Mouse (Mus musculus): ENCODE measurements around the gene Rgs17. TPM values are rescaled to one million over a fixed set of nuclear protein-coding genes. Genes with fewer than 3 reads are reported as not detected.
A peak's percentile ranks its signal among the peaks of the same experiment; 100 is the strongest.

The Rgs17 gene
- polyA plus RNA-seq, 1 experiment from 2014 or later = 0.88 TPM

- H3K4me3 ChIP-seq (ENCODE audit: low read length) = no peak overlapping the region
- 88% methylated on average over 11 of the region's 11 CpGs for WGBS
- H3K4me1 ChIP-seq (ENCODE audit: control insufficient read depth, insufficient read depth, low read length) = no peaks in the 10 kb centered on the region
- H3K27ac ChIP-seq (ENCODE audit: low read length) = no peak overlapping the region
- H3K36me3 ChIP-seq (ENCODE audit: control insufficient read depth, insufficient read depth) = peaks cover 69% of the 10 kb centered on the region
- H3K4me2 ChIP-seq (ENCODE audit: low read depth, low read length) = no peak overlapping the region
- H3K9me3 ChIP-seq (replicated peaks; ENCODE audit: control insufficient read depth, low read length) = no peaks in the 10 kb centered on the region
- no peak overlapping the region for H3K9ac ChIP-seq (ENCODE audit: low read length)
- no peaks in the 10 kb centered on the region for H3K27me3 ChIP-seq (ENCODE audit: control insufficient read depth, insufficient read depth, low read length)
- ATAC-seq (replicated peaks; ENCODE audit: extremely low read depth, insufficient read depth, low FRiP score) = no peak
Observed at GRCm38 (mm10) chr10:5813724-5814123, 108.5 kb downstream of the Rgs17 start.

DNA sequence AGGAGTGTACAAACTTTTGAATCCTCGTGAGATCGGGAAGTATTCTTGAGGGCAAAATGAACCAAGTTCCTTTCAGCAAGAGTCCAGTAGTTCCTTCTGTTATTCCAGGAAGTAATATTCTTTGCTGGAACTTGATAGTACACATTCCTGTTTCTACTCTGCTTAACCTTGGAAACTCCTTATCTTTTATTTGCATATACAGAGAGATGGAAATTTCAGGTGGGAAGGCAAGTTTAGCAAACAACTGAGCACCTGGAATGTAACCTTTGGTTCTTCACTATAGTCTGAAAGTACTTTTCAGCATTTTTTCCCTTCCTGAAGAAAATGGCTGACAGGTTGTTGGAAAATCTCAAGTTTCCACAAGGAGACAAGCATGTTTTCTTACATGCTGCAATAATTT lies 114.5 kb downstream of the Rgs17 start:
- H3K4me3 ChIP-seq (ENCODE audit: low read length) = no peak overlapping the region
- H3K36me3 ChIP-seq (ENCODE audit: control insufficient read depth, insufficient read depth) = peaks cover 16% of the 10 kb centered on the region
- H3K4me2 ChIP-seq (ENCODE audit: low read depth, low read length) = no peak overlapping the region
- no peaks in the 10 kb centered on the region for H3K9me3 ChIP-seq (replicated peaks; ENCODE audit: control insufficient read depth, low read length)
- no peak for ATAC-seq (replicated peaks; ENCODE audit: extremely low read depth, insufficient read depth, low FRiP score)
- 61% methylated on average over 2 of the region's 2 CpGs for WGBS
- peaks cover 14% of the 10 kb centered on the region for H3K4me1 ChIP-seq (ENCODE audit: control insufficient read depth, insufficient read depth, low read length)
- no peaks in the 10 kb centered on the region for H3K27me3 ChIP-seq (ENCODE audit: control insufficient read depth, insufficient read depth, low read length)
- peak overlapping the region; percentile 10; the same call in 1 of the 2 replicates for H3K27ac ChIP-seq (ENCODE audit: low read length)
- no peak overlapping the region for H3K9ac ChIP-seq (ENCODE audit: low read length)

DNA sequence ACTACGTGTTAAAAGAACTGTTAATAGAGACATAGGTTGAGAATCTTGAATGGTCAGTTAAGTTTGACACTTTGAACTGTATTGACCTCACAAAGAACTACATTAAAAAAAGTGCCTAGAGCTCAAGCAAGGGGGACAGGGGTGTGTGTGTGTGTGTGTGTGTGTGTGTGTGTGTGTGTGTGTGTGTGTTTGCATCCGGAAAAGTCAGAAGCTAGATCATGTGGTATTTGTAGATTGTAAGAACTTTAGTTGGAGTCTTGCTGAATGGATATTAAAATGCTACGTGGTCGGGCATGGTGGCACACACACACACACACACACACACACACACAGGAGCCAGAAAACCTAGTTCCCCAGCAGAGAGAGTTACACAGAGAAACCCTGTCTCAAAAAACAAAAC lies 115.2 kb downstream of the Rgs17 start:
- Histone ChIP-seq H3K9ac (ENCODE audit: low read length) (no peak overlapping the region), H3K4me1 (ENCODE audit: control insufficient read depth, insufficient read depth, low read length) (peaks cover 20% of the 10 kb centered on the region), H3K9me3 (replicated peaks; ENCODE audit: control insufficient read depth, low read length) (no peaks in the 10 kb centered on the region), H3K27ac (ENCODE audit: low read length) (no peak overlapping the region), H3K27me3 (ENCODE audit: control insufficient read depth, insufficient read depth, low read length) (no peaks in the 10 kb centered on the region), H3K4me3 (ENCODE audit: low read length) (no peak overlapping the region), H3K4me2 (ENCODE audit: low read depth, low read length) (no peak overlapping the region), H3K36me3 (ENCODE audit: control insufficient read depth, insufficient read depth) (peaks cover 9% of the 10 kb centered on the region)
- WGBS = 65% methylated on average over 4 of the region's 4 CpGs
- ATAC-seq (replicated peaks; ENCODE audit: extremely low read depth, insufficient read depth, low FRiP score) = no peak

DNA sequence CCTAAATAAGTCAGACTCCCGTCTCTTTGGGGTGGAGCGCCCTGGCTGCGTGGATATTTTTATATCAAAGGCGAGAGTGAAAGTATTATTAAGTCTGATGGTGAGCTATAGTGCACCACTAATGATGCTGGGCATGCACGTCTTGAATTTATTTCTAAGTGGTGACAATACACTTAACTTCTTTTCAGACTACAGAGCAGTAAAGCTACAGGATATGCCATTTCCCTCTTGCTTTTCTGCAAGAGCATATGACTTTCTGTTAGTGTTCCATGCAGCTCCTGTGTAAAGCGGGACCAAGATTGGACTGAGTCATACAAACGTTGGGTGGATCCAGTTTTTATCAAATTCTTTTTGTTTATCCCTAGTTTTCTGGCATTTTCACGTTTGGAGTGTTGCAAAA lies 115.8 kb downstream of the Rgs17 start:
- no peak for ATAC-seq (replicated peaks; ENCODE audit: extremely low read depth, insufficient read depth, low FRiP score)
- WGBS = 11% methylated on average over 8 of the region's 8 CpGs
- H3K4me1 ChIP-seq (ENCODE audit: control insufficient read depth, insufficient read depth, low read length) = peaks cover 20% of the 10 kb centered on the region
- peak overlapping the region; percentile 68 for H3K4me2 ChIP-seq (ENCODE audit: low read depth, low read length)
- H3K9me3 ChIP-seq (replicated peaks; ENCODE audit: control insufficient read depth, low read length) = no peaks in the 10 kb centered on the region
- no peaks in the 10 kb centered on the region for H3K27me3 ChIP-seq (ENCODE audit: control insufficient read depth, insufficient read depth, low read length)
- H3K36me3 ChIP-seq (ENCODE audit: control insufficient read depth, insufficient read depth) = peaks cover 7% of the 10 kb centered on the region
- peak overlapping the region; percentile 83 for H3K4me3 ChIP-seq (ENCODE audit: low read length)
- H3K9ac ChIP-seq (ENCODE audit: low read length) = peak overlapping the region; percentile 67
- peak overlapping the region; percentile 93 for H3K27ac ChIP-seq (ENCODE audit: low read length)

- under 1% methylated on average over 43 of the region's 43 CpGs for WGBS
- peak; percentile 93 for ATAC-seq (replicated peaks; ENCODE audit: extremely low read depth, insufficient read depth, low FRiP score)
- peaks cover 20% of the 10 kb centered on the region for H3K4me1 ChIP-seq (ENCODE audit: control insufficient read depth, insufficient read depth, low read length)
- peaks cover 10% of the 10 kb centered on the region; the same call in 1 of the 2 replicates for H3K36me3 ChIP-seq (ENCODE audit: control insufficient read depth, insufficient read depth)
- no peaks in the 10 kb centered on the region for H3K9me3 ChIP-seq (replicated peaks; ENCODE audit: control insufficient read depth, low read length)
- H3K4me2 ChIP-seq (ENCODE audit: low read depth, low read length) = peak overlapping the region; percentile 68
- H3K27me3 ChIP-seq (ENCODE audit: control insufficient read depth, insufficient read depth, low read length) = no peaks in the 10 kb centered on the region
- H3K27ac ChIP-seq (ENCODE audit: low read length) = peak overlapping the region; percentile 93
- H3K4me3 ChIP-seq (ENCODE audit: low read length) = peak overlapping the region; percentile 83
- H3K9ac ChIP-seq (ENCODE audit: low read length) = peak overlapping the region; percentile 72
Observed at GRCm38 (mm10) chr10:5805731-5806307, 116.4 kb downstream of the Rgs17 start.

- WGBS = under 1% methylated on average over 42 of the region's 42 CpGs
- H3K4me2 ChIP-seq (ENCODE audit: low read depth, low read length) = peak within 1 kb of the TSS; percentile 93
- ATAC-seq (replicated peaks; ENCODE audit: extremely low read depth, insufficient read depth, low FRiP score) = peak; percentile 94
Observed at GRCm38 (mm10) chr10:5805243-5805730, 116.9 kb downstream of the Rgs17 start, which contains the start of gene Fbxo5. Fbxo5 (minus strand) TSS chr10:5805600.

GRCm38 (mm10) chr10:5804691-5805156 lies 117.5 kb downstream of the Rgs17 start:
- Histone ChIP-seq H3K4me2 (ENCODE audit: low read depth, low read length) (peak overlapping the region; percentile 93), H3K9me3 (replicated peaks; ENCODE audit: control insufficient read depth, low read length) (no peaks in the 10 kb centered on the region), H3K4me1 (ENCODE audit: control insufficient read depth, insufficient read depth, low read length) (peaks cover 20% of the 10 kb centered on the region), H3K4me3 (ENCODE audit: low read length) (peak overlapping the region; percentile 83), H3K27me3 (ENCODE audit: control insufficient read depth, insufficient read depth, low read length) (no peaks in the 10 kb centered on the region), H3K9ac (ENCODE audit: low read length) (peak overlapping the region; percentile 80), H3K36me3 (ENCODE audit: control insufficient read depth, insufficient read depth) (peaks cover 20% of the 10 kb centered on the region), H3K27ac (ENCODE audit: low read length) (peak overlapping the region; percentile 76)
- ATAC-seq (replicated peaks; ENCODE audit: extremely low read depth, insufficient read depth, low FRiP score) = no peak; the same call in 1 of the 2 replicates
- 0% methylated on average over 23 of the region's 24 CpGs for WGBS

More at GRCm38 (mm10) chr10:5805243-5805730, 116.9 kb downstream of the Rgs17 start, which contains the start of gene Fbxo5:
- H3K4me1 ChIP-seq (ENCODE audit: control insufficient read depth, insufficient read depth, low read length) = peaks cover 20% of the 10 kb centered on the region
- no peaks in the 10 kb centered on the region for H3K9me3 ChIP-seq (replicated peaks; ENCODE audit: control insufficient read depth, low read length)
- peak within 1 kb of the TSS; percentile 93 for H3K27ac ChIP-seq (ENCODE audit: low read length)
- H3K36me3 ChIP-seq (ENCODE audit: control insufficient read depth, insufficient read depth) = peaks cover 14% of the 10 kb centered on the region
- H3K9ac ChIP-seq (ENCODE audit: low read length) = peak within 1 kb of the TSS; percentile 80
- no peaks in the 10 kb centered on the region for H3K27me3 ChIP-seq (ENCODE audit: control insufficient read depth, insufficient read depth, low read length)
- H3K4me3 ChIP-seq (ENCODE audit: low read length) = peak within 1 kb of the TSS; percentile 83

DNA sequence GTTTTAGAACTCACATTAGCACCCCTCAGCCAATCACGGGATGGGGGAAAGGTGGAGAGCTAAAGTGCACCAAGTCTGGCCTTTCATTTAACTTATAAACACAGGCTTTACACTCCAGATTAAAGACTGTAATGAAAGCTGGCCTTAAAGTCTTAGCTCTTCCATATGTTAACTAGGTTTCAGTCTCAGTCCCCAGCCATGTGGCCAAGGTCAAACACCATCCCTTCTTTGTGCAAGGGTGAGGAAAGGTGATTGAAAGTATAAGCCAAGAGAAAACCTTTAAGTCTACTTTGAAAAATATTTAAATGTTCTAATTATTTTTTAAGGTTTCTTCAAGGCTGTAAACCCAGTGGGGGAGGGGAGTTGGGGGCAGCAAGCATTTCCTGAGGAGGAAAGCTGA lies 118.5 kb downstream of the Rgs17 start:
- 0% methylated on average over 1 of the region's 1 CpGs for WGBS

GRCm38 (mm10) chr10:5802866-5803265 lies 119.3 kb downstream of the Rgs17 start:
- peak overlapping the region; percentile 75 for H3K9ac ChIP-seq (ENCODE audit: low read length)
- ATAC-seq (replicated peaks; ENCODE audit: extremely low read depth, insufficient read depth, low FRiP score) = no peak
- H3K4me2 ChIP-seq (ENCODE audit: low read depth, low read length) = peak overlapping the region; percentile 72
- H3K27me3 ChIP-seq (ENCODE audit: control insufficient read depth, insufficient read depth, low read length) = no peaks in the 10 kb centered on the region
- WGBS = 19% methylated on average over 6 of the region's 6 CpGs
- peaks cover 32% of the 10 kb centered on the region for H3K36me3 ChIP-seq (ENCODE audit: control insufficient read depth, insufficient read depth)
- H3K4me3 ChIP-seq (ENCODE audit: low read length) = peak overlapping the region; percentile 83
- H3K27ac ChIP-seq (ENCODE audit: low read length) = no peak overlapping the region
- H3K4me1 ChIP-seq (ENCODE audit: control insufficient read depth, insufficient read depth, low read length) = peaks cover 20% of the 10 kb centered on the region
- H3K9me3 ChIP-seq (replicated peaks; ENCODE audit: control insufficient read depth, low read length) = no peaks in the 10 kb centered on the region

More for the DNA sequence above, 118.5 kb downstream of the Rgs17 start:
- Histone ChIP-seq H3K9me3 (replicated peaks; ENCODE audit: control insufficient read depth, low read length) (no peaks in the 10 kb centered on the region), H3K27ac (ENCODE audit: low read length) (no peak overlapping the region), H3K4me3 (ENCODE audit: low read length) (peak overlapping the region; percentile 83), H3K9ac (ENCODE audit: low read length) (peak overlapping the region; percentile 75), H3K27me3 (ENCODE audit: control insufficient read depth, insufficient read depth, low read length) (no peaks in the 10 kb centered on the region), H3K4me2 (ENCODE audit: low read depth, low read length) (peak overlapping the region; percentile 72), H3K4me1 (ENCODE audit: control insufficient read depth, insufficient read depth, low read length) (peaks cover 20% of the 10 kb centered on the region), H3K36me3 (ENCODE audit: control insufficient read depth, insufficient read depth) (peaks cover 24% of the 10 kb centered on the region)
- ATAC-seq (replicated peaks; ENCODE audit: extremely low read depth, insufficient read depth, low FRiP score) = no peak

All from heart, embryonic 16.5 days (tissue).